Mouse (Mus musculus) frontal cortex, postnatal 36 days (tissue): ENCODE results near the gene Rasl11a.

Source experiments
- DNase-seq, 2 experiments: peaks; one replicate each; pipeline ENCODE4 v3.0.0; 2022; ENCODE audit warnings: low spot score in 2 of 2

Rasl11a gene

GRCm38 (mm10) chr5:146844945-146845365 is at the start of gene Rasl11a:
Gene Rasl11a, plus strand, starts transcription at chr5:146845071.
- DNase-seq, result peak; percentile 83

GRCm38 (mm10) chr5:146795728-146796127 is 49.1 kb upstream of the Rasl11a start:
- peak in 1 of 2 experiments; percentile 48 for DNase-seq

GRCm38 (mm10) chr5:146798031-146798430 is 46.8 kb upstream of the Rasl11a start:
- DNase-seq, result no peak

- DNase-seq, result no peak
These were observed 38.9 kb upstream of the Rasl11a start for GRCm38 (mm10) chr5:146806004-146806430.

GRCm38 (mm10) chr5:146809951-146810350 is 34.9 kb upstream of the Rasl11a start:
- DNase-seq, result no peak

- no peak for DNase-seq
These were observed 32.0 kb upstream of the Rasl11a start for GRCm38 (mm10) chr5:146812866-146813265.

GRCm38 (mm10) chr5:146813421-146813820 is 31.4 kb upstream of the Rasl11a start:
- no peak for DNase-seq

- DNase-seq, result no peak
These were observed 29.5 kb upstream of the Rasl11a start for GRCm38 (mm10) chr5:146815394-146815793.

GRCm38 (mm10) chr5:146817583-146817982 is 27.3 kb upstream of the Rasl11a start:
- peak in 1 of 2 experiments; percentile 46 for DNase-seq

GRCm38 (mm10) chr5:146818906-146819623 is 25.8 kb upstream of the Rasl11a start:
- no peak for DNase-seq

- DNase-seq, result no peak
These were observed 21.9 kb upstream of the Rasl11a start for GRCm38 (mm10) chr5:146823005-146823404.

GRCm38 (mm10) chr5:146829528-146829927 is 15.3 kb upstream of the Rasl11a start:
- no peak for DNase-seq

GRCm38 (mm10) chr5:146832435-146832768 is 12.5 kb upstream of the Rasl11a start:
- no peak for DNase-seq

- peak; percentile 97 for DNase-seq
These were observed 12.0 kb upstream of the Rasl11a start, which contains the start of gene Rpl21 for GRCm38 (mm10) chr5:146832769-146833448. Gene Rpl21, plus strand, starts transcription at chr5:146832890.

- no peak for DNase-seq
These were observed 11.1 kb upstream of the Rasl11a start for GRCm38 (mm10) chr5:146833673-146834201.

- no peak for DNase-seq
These were observed 9.9 kb upstream of the Rasl11a start for GRCm38 (mm10) chr5:146834959-146835358.

- DNase-seq, result no peak
These were observed 6.7 kb upstream of the Rasl11a start for GRCm38 (mm10) chr5:146837967-146838720.

- DNase-seq, result no peak
These were observed 5.8 kb upstream of the Rasl11a start for GRCm38 (mm10) chr5:146838836-146839648.

GRCm38 (mm10) chr5:146839760-146840159 is 5.1 kb upstream of the Rasl11a start:
- no peak for DNase-seq

- DNase-seq, result no peak
These were observed 4.4 kb upstream of the Rasl11a start for GRCm38 (mm10) chr5:146840422-146840821.

GRCm38 (mm10) chr5:146841301-146841700 is 3.6 kb upstream of the Rasl11a start:
- DNase-seq, result no peak
